Mouse (Mus musculus): Measurements from ENCODE around the gene Usp22. TPM values are rescaled to one million over a fixed set of nuclear protein-coding genes. Genes with fewer than 3 reads are reported as not detected.
"Not testable (repeated sequence)": the region's sequence is repeated elsewhere in the genome, so short reads cannot be mapped to it uniquely, and the experiment has no call there.

Usp22 gene
- polyA plus RNA-seq, 1 experiment from 2014 or later, result 92.5 TPM

DNA sequence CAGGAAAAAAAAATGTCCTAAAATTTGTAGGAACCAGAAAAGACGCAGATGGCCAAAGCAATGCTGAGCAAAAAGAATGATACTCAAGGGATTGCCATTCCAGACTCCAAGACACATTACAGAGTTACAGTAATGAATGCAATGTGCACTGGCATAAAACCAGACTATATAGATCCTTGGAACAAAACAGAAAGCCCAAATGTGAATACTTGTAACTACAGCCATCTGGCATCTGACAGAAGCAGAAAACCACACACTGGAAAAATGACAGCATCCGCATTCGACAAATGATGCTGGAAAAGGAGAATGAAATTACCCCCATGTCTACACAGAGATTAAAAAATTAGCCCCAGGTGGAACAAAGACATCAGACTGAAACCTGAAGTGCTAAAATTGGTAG is 5.5 kb upstream of the Usp22 start:
- Histone ChIP-seq H3K4me1 (ENCODE audit: control insufficient read depth in 2 of 2, insufficient read depth in 2 of 2, low read length in 2 of 2) (no peaks in the 10 kb centered on the region), H3K4me3 (ENCODE audit: control insufficient read depth in 1 of 2, insufficient read depth in 1 of 2, low read depth in 1 of 2, low read length in 2 of 2) (no peak overlapping the region), H3K4me2 (ENCODE audit: low read length) (no peak overlapping the region), H3K9ac (ENCODE audit: low read length) (no peak overlapping the region), H3K36me3 (ENCODE audit: control insufficient read depth, insufficient read depth, low read length) (no peaks in the 10 kb centered on the region), H3K9me3 (ENCODE audit: control insufficient read depth, low read length) (no peaks in the 10 kb centered on the region), H3K27ac (replicated peaks in 1 of 2; ENCODE audit: control insufficient read depth in 1 of 2, insufficient read depth in 1 of 2, low read depth in 2 of 2, low read length in 2 of 2) (no peak overlapping the region), H3K27me3 (ENCODE audit: control insufficient read depth, insufficient read depth, low read length) (no peaks in the 10 kb centered on the region)
- no peak for ATAC-seq (ENCODE audit: insufficient number of reproducible peaks, insufficient read depth, low FRiP score, low read depth)
- WGBS, result 86% methylated on average over 3 of the region's 3 CpGs

DNA sequence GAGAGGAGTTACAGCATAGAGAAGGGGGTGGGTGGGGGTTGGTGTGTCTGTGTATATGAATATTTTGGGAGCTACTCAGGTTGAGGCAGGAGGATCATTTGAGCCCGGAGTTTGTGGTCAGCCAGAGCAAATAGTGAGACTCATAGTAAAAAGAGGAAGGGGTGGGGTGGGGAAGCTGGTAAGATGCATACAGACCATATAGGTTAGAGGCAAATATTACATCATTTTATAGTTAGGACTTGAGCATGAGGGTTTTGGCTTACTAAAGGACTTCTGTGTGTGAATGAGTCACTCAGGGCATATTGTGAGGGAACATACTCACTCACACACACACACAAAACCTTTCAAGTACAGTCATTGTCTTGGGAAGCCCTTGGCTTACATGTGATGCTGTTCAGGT is 1.5 kb upstream of the Usp22 start:
- Histone ChIP-seq H3K27me3 (ENCODE audit: control insufficient read depth, insufficient read depth, low read length) (no peaks in the 10 kb centered on the region), H3K9ac (ENCODE audit: low read length) (no peak overlapping the region), H3K36me3 (ENCODE audit: control insufficient read depth, insufficient read depth, low read length) (0 out of 2 replicates have a peak, but pooled peaks cover 4% of the 10 kb centered on the region), H3K9me3 (ENCODE audit: control insufficient read depth, low read length) (no peaks in the 10 kb centered on the region), H3K4me3 (ENCODE audit: control insufficient read depth in 1 of 2, insufficient read depth in 1 of 2, low read depth in 1 of 2, low read length in 2 of 2) (no peak overlapping the region), H3K4me1 (ENCODE audit: control insufficient read depth in 2 of 2, insufficient read depth in 2 of 2, low read length in 2 of 2) (peaks cover 0 to 16% of the 10 kb centered on the region in 2 experiments; a peak in 3 of 4 replicates), H3K4me2 (ENCODE audit: low read length) (no peak overlapping the region), H3K27ac (replicated peaks in 1 of 2; ENCODE audit: control insufficient read depth in 1 of 2, insufficient read depth in 1 of 2, low read depth in 2 of 2, low read length in 2 of 2) (no peak overlapping the region)
- ATAC-seq (ENCODE audit: insufficient number of reproducible peaks, insufficient read depth, low FRiP score, low read depth), result no peak
- WGBS, result 90% methylated on average over 1 of the region's 1 CpGs

GRCm38 (mm10) chr11:61175778-61176177 is 923 bp upstream of the Usp22 start:
- H3K9ac ChIP-seq (ENCODE audit: low read length), result no peak overlapping the region
- no peak for ATAC-seq (ENCODE audit: insufficient number of reproducible peaks, insufficient read depth, low FRiP score, low read depth)
- WGBS, result 71% methylated on average over 5 of the region's 5 CpGs
- peak overlapping the region in 1 of 2 experiments; percentile 99; a peak in 2 of 4 replicates for H3K4me3 ChIP-seq (ENCODE audit: control insufficient read depth in 1 of 2, insufficient read depth in 1 of 2, low read depth in 1 of 2, low read length in 2 of 2)
- H3K27ac ChIP-seq (replicated peaks in 1 of 2; ENCODE audit: control insufficient read depth in 1 of 2, insufficient read depth in 1 of 2, low read depth in 2 of 2, low read length in 2 of 2), result no peak overlapping the region
- H3K4me1 ChIP-seq (ENCODE audit: control insufficient read depth in 2 of 2, insufficient read depth in 2 of 2, low read length in 2 of 2), result peaks cover 0 to 16% of the 10 kb centered on the region in 2 experiments; a peak in 3 of 4 replicates
- no peaks in the 10 kb centered on the region for H3K9me3 ChIP-seq (ENCODE audit: control insufficient read depth, low read length)
- H3K27me3 ChIP-seq (ENCODE audit: control insufficient read depth, insufficient read depth, low read length), result no peaks in the 10 kb centered on the region
- peak overlapping the region; percentile 61 for H3K4me2 ChIP-seq (ENCODE audit: low read length)
- H3K36me3 ChIP-seq (ENCODE audit: control insufficient read depth, insufficient read depth, low read length), result 0 out of 2 replicates have a peak, but pooled peaks cover 7% of the 10 kb centered on the region

- no peaks in the 10 kb centered on the region for H3K27me3 ChIP-seq (ENCODE audit: control insufficient read depth, insufficient read depth, low read length)
- ATAC-seq (ENCODE audit: insufficient number of reproducible peaks, insufficient read depth, low FRiP score, low read depth), result peak; percentile 24
- H3K9me3 ChIP-seq (ENCODE audit: control insufficient read depth, low read length), result no peaks in the 10 kb centered on the region
- WGBS, result under 1% methylated on average over 28 of the region's 28 CpGs
- peaks cover 0 to 22% of the 10 kb centered on the region in 2 experiments for H3K4me1 ChIP-seq (ENCODE audit: control insufficient read depth in 2 of 2, insufficient read depth in 2 of 2, low read length in 2 of 2)
- H3K9ac ChIP-seq (ENCODE audit: low read length), result peak overlapping the region; percentile 98
- H3K4me2 ChIP-seq (ENCODE audit: low read length), result peak overlapping the region; percentile 86
- peak overlapping the region; percentile 94 to 98 for H3K27ac ChIP-seq (replicated peaks in 1 of 2; ENCODE audit: control insufficient read depth in 1 of 2, insufficient read depth in 1 of 2, low read depth in 2 of 2, low read length in 2 of 2)
- H3K36me3 ChIP-seq (ENCODE audit: control insufficient read depth, insufficient read depth, low read length), result 0 out of 2 replicates have a peak, but pooled peaks cover 7% of the 10 kb centered on the region
- H3K4me3 ChIP-seq (ENCODE audit: control insufficient read depth in 1 of 2, insufficient read depth in 1 of 2, low read depth in 1 of 2, low read length in 2 of 2), result peak overlapping the region; percentile 93 to 99
These were observed 499 bp downstream of the Usp22 start for GRCm38 (mm10) chr11:61174291-61174820.

DNA sequence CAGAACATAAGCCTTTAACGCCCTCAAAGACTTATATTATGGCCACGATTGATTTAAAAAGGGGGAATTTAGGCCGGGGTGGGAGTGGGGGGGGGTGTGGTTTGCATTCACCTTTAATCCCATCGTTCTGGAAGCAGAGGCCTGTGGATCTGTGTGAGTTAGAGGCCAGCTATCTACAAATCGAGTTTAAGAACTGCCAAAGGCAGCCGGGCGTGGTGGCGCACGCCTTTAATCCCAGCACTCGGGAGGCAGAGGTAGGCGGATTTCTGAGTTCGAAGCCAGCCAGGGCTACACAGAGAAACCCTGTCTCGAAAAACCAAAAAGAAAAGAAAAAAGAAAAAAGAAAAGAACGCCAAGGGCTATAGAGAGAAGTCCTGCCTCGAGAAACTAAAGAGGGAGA is 1.4 kb downstream of the Usp22 start:
- Histone ChIP-seq H3K4me2 (ENCODE audit: low read length) (peak overlapping the region; percentile 86), H3K9ac (ENCODE audit: low read length) (peak overlapping the region; percentile 98), H3K4me3 (ENCODE audit: control insufficient read depth in 1 of 2, insufficient read depth in 1 of 2, low read depth in 1 of 2, low read length in 2 of 2) (peak overlapping the region; percentile 93 to 99), H3K4me1 (ENCODE audit: control insufficient read depth in 2 of 2, insufficient read depth in 2 of 2, low read length in 2 of 2) (peaks cover 0 to 26% of the 10 kb centered on the region in 2 experiments)
- ATAC-seq (ENCODE audit: insufficient number of reproducible peaks, insufficient read depth, low FRiP score, low read depth); H3K27ac ChIP-seq (replicated peaks in 1 of 2; ENCODE audit: control insufficient read depth in 1 of 2, insufficient read depth in 1 of 2, low read depth in 2 of 2, low read length in 2 of 2); H3K36me3 ChIP-seq (ENCODE audit: control insufficient read depth, insufficient read depth, low read length); H3K27me3 ChIP-seq (ENCODE audit: control insufficient read depth, insufficient read depth, low read length); H3K9me3 ChIP-seq (ENCODE audit: control insufficient read depth, low read length): not testable (repeated sequence)
- 36% methylated on average over 15 of the region's 15 CpGs for WGBS

- Histone ChIP-seq H3K36me3 (ENCODE audit: control insufficient read depth, insufficient read depth, low read length) (peaks cover 39% of the 10 kb centered on the region), H3K27ac (replicated peaks in 1 of 2; ENCODE audit: control insufficient read depth in 1 of 2, insufficient read depth in 1 of 2, low read depth in 2 of 2, low read length in 2 of 2) (no peak overlapping the region), H3K27me3 (ENCODE audit: control insufficient read depth, insufficient read depth, low read length) (no peaks in the 10 kb centered on the region), H3K9ac (ENCODE audit: low read length) (no peak overlapping the region), H3K4me3 (ENCODE audit: control insufficient read depth in 1 of 2, insufficient read depth in 1 of 2, low read depth in 1 of 2, low read length in 2 of 2) (no peak overlapping the region), H3K9me3 (ENCODE audit: control insufficient read depth, low read length) (no peaks in the 10 kb centered on the region), H3K4me2 (ENCODE audit: low read length) (no peak overlapping the region), H3K4me1 (ENCODE audit: control insufficient read depth in 2 of 2, insufficient read depth in 2 of 2, low read length in 2 of 2) (peaks cover 0 to 26% of the 10 kb centered on the region in 2 experiments)
- ATAC-seq (ENCODE audit: insufficient number of reproducible peaks, insufficient read depth, low FRiP score, low read depth), result no peak
- WGBS, result 86% methylated on average over 5 of the region's 5 CpGs
These were observed 4.7 kb downstream of the Usp22 start for GRCm38 (mm10) chr11:61170184-61170583.

- Histone ChIP-seq H3K4me2 (ENCODE audit: low read length) (no peak overlapping the region), H3K9ac (ENCODE audit: low read length) (no peak overlapping the region), H3K4me3 (ENCODE audit: control insufficient read depth in 1 of 2, insufficient read depth in 1 of 2, low read depth in 1 of 2, low read length in 2 of 2) (no peak overlapping the region), H3K27me3 (ENCODE audit: control insufficient read depth, insufficient read depth, low read length) (no peaks in the 10 kb centered on the region), H3K36me3 (ENCODE audit: control insufficient read depth, insufficient read depth, low read length) (peaks cover 85% of the 10 kb centered on the region), H3K9me3 (ENCODE audit: control insufficient read depth, low read length) (no peaks in the 10 kb centered on the region), H3K4me1 (ENCODE audit: control insufficient read depth in 2 of 2, insufficient read depth in 2 of 2, low read length in 2 of 2) (peaks cover 0 to 5% of the 10 kb centered on the region in 2 experiments; a peak in 2 of 4 replicates), H3K27ac (replicated peaks in 1 of 2; ENCODE audit: control insufficient read depth in 1 of 2, insufficient read depth in 1 of 2, low read depth in 2 of 2, low read length in 2 of 2) (no peak overlapping the region)
- 83% methylated on average over 10 of the region's 10 CpGs for WGBS
- ATAC-seq (ENCODE audit: insufficient number of reproducible peaks, insufficient read depth, low FRiP score, low read depth), result no peak
These were observed 10.0 kb downstream of the Usp22 start for GRCm38 (mm10) chr11:61164881-61165280.

GRCm38 (mm10) chr11:61164366-61164765 is 10.5 kb downstream of the Usp22 start:
- H3K4me2 ChIP-seq (ENCODE audit: low read length), result no peak overlapping the region
- no peaks in the 10 kb centered on the region for H3K9me3 ChIP-seq (ENCODE audit: control insufficient read depth, low read length)
- ATAC-seq (ENCODE audit: insufficient number of reproducible peaks, insufficient read depth, low FRiP score, low read depth), result no peak
- WGBS, result 78% methylated on average over 6 of the region's 6 CpGs
- peaks cover 90% of the 10 kb centered on the region for H3K36me3 ChIP-seq (ENCODE audit: control insufficient read depth, insufficient read depth, low read length)
- no peak overlapping the region for H3K4me3 ChIP-seq (ENCODE audit: control insufficient read depth in 1 of 2, insufficient read depth in 1 of 2, low read depth in 1 of 2, low read length in 2 of 2)
- no peak overlapping the region for H3K9ac ChIP-seq (ENCODE audit: low read length)
- no peaks in the 10 kb centered on the region for H3K27me3 ChIP-seq (ENCODE audit: control insufficient read depth, insufficient read depth, low read length)
- no peak overlapping the region for H3K27ac ChIP-seq (replicated peaks in 1 of 2; ENCODE audit: control insufficient read depth in 1 of 2, insufficient read depth in 1 of 2, low read depth in 2 of 2, low read length in 2 of 2)
- peaks cover 0 to 4% of the 10 kb centered on the region in 2 experiments; a peak in 2 of 4 replicates for H3K4me1 ChIP-seq (ENCODE audit: control insufficient read depth in 2 of 2, insufficient read depth in 2 of 2, low read length in 2 of 2)

All from heart, embryonic 14.5 days (tissue).